Mouse (Mus musculus) MEL (cell line): ENCODE results near the gene Best1. TPM values are rescaled to one million over a fixed set of nuclear protein-coding genes. Genes with fewer than 3 reads are reported as not detected.

Experiments used
- DNase-seq: peaks from one replicate; pipeline ENCODE4 v3.0.0; 2011; ENCODE audit warnings: low read depth, low spot score
- H3K27ac ChIP-seq: 2 replicates; pipeline ENCODE4 v1.5.1; 2012; ENCODE audit warnings: low read depth, mild to moderate bottlenecking, control low read depth, low read length, moderate library complexity; ENCODE audit not compliant: control insufficient read depth
- H3K27me3 ChIP-seq, 2 experiments: fragments of 150-350 bp in 1 of 2; sonication (generic) in 1 of 2; 2 replicates each; pipeline ENCODE4 v1.6.1; 2012; ENCODE audit warnings: low read length in 2 of 2, mild to moderate bottlenecking in 2 of 2, improper control_type of control experiment in 1 of 2, moderate library complexity in 1 of 2; ENCODE audit not compliant: insufficient read depth in 2 of 2, control insufficient read depth in 1 of 2
- H3K36me3 ChIP-seq, 2 experiments: 2 replicates each; pipeline ENCODE4 v1.6.1; 2012 to 2014; ENCODE audit warnings: low read length in 2 of 2, improper control_type of control experiment in 1 of 2, inconsistent platforms in 1 of 2, mild to moderate bottlenecking in 1 of 2; ENCODE audit not compliant: insufficient read depth in 2 of 2, control insufficient read depth in 1 of 2
- H3K4me1 ChIP-seq, 2 experiments: fragments of 150-350 bp in 1 of 2; sonication (generic) in 1 of 2; 2 replicates each; pipeline ENCODE4 v1.6.1; 2012; ENCODE audit warnings: low read length in 2 of 2, improper control_type of control experiment in 1 of 2, mild to moderate bottlenecking in 1 of 2; ENCODE audit not compliant: insufficient read depth in 2 of 2, control insufficient read depth in 1 of 2
- H3K4me3 ChIP-seq, 2 experiments: fragments of 150-350 bp in 1 of 2; sonication (generic) in 1 of 2; 2 replicates each; pipeline ENCODE4 v1.5.1; 2012; ENCODE audit warnings: low read depth in 2 of 2, low read length in 2 of 2, mild to moderate bottlenecking in 2 of 2, moderate library complexity in 2 of 2, control low read depth in 1 of 2, improper control_type of control experiment in 1 of 2; ENCODE audit not compliant: control insufficient read depth in 1 of 2, insufficient read depth in 1 of 2
- H3K79me2 ChIP-seq: 2 replicates; pipeline ENCODE4 v1.6.1; 2012; ENCODE audit warnings: mild to moderate bottlenecking, low read length, moderate library complexity; ENCODE audit not compliant: control insufficient read depth, poor library complexity, insufficient read depth
- H3K9ac ChIP-seq: 2 replicates; pipeline ENCODE4 v1.6.1; 2012; ENCODE audit warnings: low read depth, mild to moderate bottlenecking, control low read depth, low read length, moderate library complexity; ENCODE audit not compliant: control insufficient read depth, poor library complexity, severe bottlenecking
- H3K9me3 ChIP-seq: fragments of 150-350 bp; sonication (generic); replicated peaks from 2 replicates; pipeline ENCODE4 v1.6.1; 2012; ENCODE audit warnings: mild to moderate bottlenecking, low read length, improper control_type of control experiment, moderate library complexity; ENCODE audit not compliant: insufficient read depth
- BHLHE40 ChIP-seq: IDR thresholded peaks from 2 replicates; pipeline ENCODE4 v1.6.1; 2012; ENCODE audit warnings: low read depth, mild to moderate bottlenecking, inconsistent platforms, low read length, improper control_type of control experiment, borderline replicate concordance
- CHD1 ChIP-seq: IDR thresholded peaks from 2 replicates; pipeline ENCODE4 v1.6.1; 2012; ENCODE audit warnings: low read depth, mild to moderate bottlenecking, inconsistent platforms, low read length, improper control_type of control experiment
- CHD2 ChIP-seq: IDR thresholded peaks from 2 replicates; pipeline ENCODE4 v1.6.1; 2011; ENCODE audit warnings: low read length, improper control_type of control experiment
- CTCF ChIP-seq, 3 experiments: IDR thresholded peaks in 2 of 3; conservative IDR thresholded peaks in 1 of 3; 2 replicates each; pipeline ENCODE4 v1.5.1; 2011 to 2012; ENCODE audit warnings: low read length in 3 of 3, low read depth in 2 of 3, mild to moderate bottlenecking in 2 of 3, improper control_type of control experiment in 1 of 3, inconsistent platforms in 1 of 3, mixed read lengths in 1 of 3, moderate library complexity in 1 of 3; ENCODE audit not compliant: control insufficient read depth in 1 of 3, insufficient read depth in 1 of 3, poor library complexity in 1 of 3, severe bottlenecking in 1 of 3
- E2F4 ChIP-seq: IDR thresholded peaks from 2 replicates; pipeline ENCODE4 v1.6.1; 2011; ENCODE audit warnings: low read depth, low read length, improper control_type of control experiment, borderline replicate concordance
- ELF1 ChIP-seq: IDR thresholded peaks from 2 replicates; pipeline ENCODE4 v1.6.1; 2014; ENCODE audit warnings: low read depth, mild to moderate bottlenecking, inconsistent platforms, low read length, improper control_type of control experiment, moderate library complexity
- EP300 ChIP-seq, 2 experiments: IDR thresholded peaks; 2 replicates each; pipeline ENCODE4 v1.6.1; 2011; ENCODE audit warnings: improper control_type of control experiment in 2 of 2, low read length in 2 of 2, low read depth in 1 of 2, mild to moderate bottlenecking in 1 of 2
- ETS1 ChIP-seq: IDR thresholded peaks from 2 replicates; pipeline ENCODE4 v1.6.1; 2012; ENCODE audit warnings: low read depth, mild to moderate bottlenecking, inconsistent platforms, low read length, improper control_type of control experiment, moderate library complexity
- GABPA ChIP-seq: IDR thresholded peaks from 2 replicates; pipeline ENCODE4 v1.6.1; 2012; ENCODE audit warnings: low read depth, mild to moderate bottlenecking, inconsistent platforms, low read length, improper control_type of control experiment, moderate library complexity
- HCFC1 ChIP-seq: IDR thresholded peaks from 2 replicates; pipeline ENCODE4 v1.6.1; 2012; ENCODE audit warnings: low read depth, mild to moderate bottlenecking, inconsistent platforms, low read length, improper control_type of control experiment, moderate library complexity
- JUND ChIP-seq: IDR thresholded peaks from 2 replicates; pipeline ENCODE4 v1.6.1; 2011; ENCODE audit warnings: low read depth, mild to moderate bottlenecking, improper control_type of control experiment, low read length
- KAT2A ChIP-seq: conservative IDR thresholded peaks from 2 replicates; pipeline ENCODE4 v1.6.1; 2012; ENCODE audit warnings: low read depth, low read length, improper control_type of control experiment, inconsistent platforms
- MAFK ChIP-seq: IDR thresholded peaks from 2 replicates; pipeline ENCODE4 v1.6.1; 2011; ENCODE audit warnings: low read depth, mild to moderate bottlenecking, low read length, improper control_type of control experiment, borderline replicate concordance
- MAZ ChIP-seq: IDR thresholded peaks from 2 replicates; pipeline ENCODE4 v1.6.1; 2012; ENCODE audit warnings: low read depth, mild to moderate bottlenecking, inconsistent platforms, low read length, improper control_type of control experiment
- MEF2A ChIP-seq: IDR thresholded peaks from 2 replicates; pipeline ENCODE4 v1.6.1; 2014; ENCODE audit warnings: low read depth, mild to moderate bottlenecking, inconsistent platforms, low read length, improper control_type of control experiment; ENCODE audit not compliant: poor library complexity, insufficient replicate concordance, severe bottlenecking; ENCODE audit errors: extremely low read depth
- MXI1 ChIP-seq: IDR thresholded peaks from 2 replicates; pipeline ENCODE4 v1.6.1; 2011; ENCODE audit warnings: mild to moderate bottlenecking, low read depth, low read length, improper control_type of control experiment
- MYB ChIP-seq: IDR thresholded peaks from 2 replicates; pipeline ENCODE4 v1.6.1; 2011; ENCODE audit warnings: mild to moderate bottlenecking, low read depth, low read length, improper control_type of control experiment
- MYC ChIP-seq: IDR thresholded peaks from 2 replicates; pipeline ENCODE4 v1.6.1; 2011; ENCODE audit warnings: low read depth, mild to moderate bottlenecking, low read length, improper control_type of control experiment, moderate library complexity
- NELFE ChIP-seq: IDR thresholded peaks from 2 replicates; pipeline ENCODE4 v1.6.1; 2011; ENCODE audit warnings: low read depth, low read length, improper control_type of control experiment
- NRF1 ChIP-seq: IDR thresholded peaks from 2 replicates; pipeline ENCODE4 v1.6.1; 2014; ENCODE audit warnings: low read depth, mild to moderate bottlenecking, inconsistent platforms, low read length, improper control_type of control experiment, moderate library complexity; ENCODE audit not compliant: poor library complexity, insufficient read depth, severe bottlenecking
- POLR2AphosphoS2 ChIP-seq: IDR thresholded peaks from 2 replicates; pipeline ENCODE4 v1.6.1; 2011; ENCODE audit warnings: low read length, improper control_type of control experiment
- RCOR1 ChIP-seq: IDR thresholded peaks from 2 replicates; pipeline ENCODE4 v1.6.1; 2012; ENCODE audit warnings: low read depth, mild to moderate bottlenecking, inconsistent platforms, low read length, improper control_type of control experiment
- SIN3A ChIP-seq: IDR thresholded peaks from 2 replicates; pipeline ENCODE4 v1.6.1; 2012; ENCODE audit warnings: low read length, improper control_type of control experiment, inconsistent platforms
- TAL1 ChIP-seq: IDR thresholded peaks from 2 replicates; pipeline ENCODE4 v1.6.1; 2012; ENCODE audit warnings: mild to moderate bottlenecking, inconsistent platforms, low read length, moderate library complexity, mixed read lengths
- TBP ChIP-seq: IDR thresholded peaks from 2 replicates; pipeline ENCODE4 v1.8.0; 2011; ENCODE audit warnings: low read depth, low read length, improper control_type of control experiment
- USF1 ChIP-seq: IDR thresholded peaks from 2 replicates; pipeline ENCODE4 v1.6.1; 2014; ENCODE audit warnings: low read depth, mild to moderate bottlenecking, inconsistent platforms, low read length, improper control_type of control experiment, moderate library complexity
- USF2 ChIP-seq, 2 experiments: IDR thresholded peaks; 2 replicates each; pipeline ENCODE4 v1.6.1; 2011 to 2012; ENCODE audit warnings: improper control_type of control experiment in 2 of 2, low read length in 2 of 2, borderline replicate concordance in 1 of 2, inconsistent platforms in 1 of 2, low read depth in 1 of 2, mild to moderate bottlenecking in 1 of 2; ENCODE audit not compliant: insufficient read depth in 1 of 2
- ZC3H11A ChIP-seq: IDR thresholded peaks from 2 replicates; pipeline ENCODE4 v1.6.1; 2012; ENCODE audit warnings: low read depth, mild to moderate bottlenecking, inconsistent platforms, low read length, improper control_type of control experiment
- ZMIZ1 ChIP-seq: IDR thresholded peaks from 2 replicates; pipeline ENCODE4 v1.6.1; 2012; ENCODE audit warnings: low read depth, mild to moderate bottlenecking, inconsistent platforms, low read length, improper control_type of control experiment, moderate library complexity
- polyA plus RNA-seq, 2 experiments: library from polyadenylated mRNA; stranded (reverse) in 1 of 2; unstranded in 1 of 2; fragments of >175 nt in 1 of 2; fragments of >200 nt in 1 of 2; gene quantifications; 2 replicates each; pipeline versions ENCODE4 v1.2.1 to v1.2.4; 2012; ENCODE audit warnings: low replicate concordance in 2 of 2, low read depth in 1 of 2; ENCODE audit not compliant: insufficient read length in 2 of 2, insufficient read depth in 1 of 2, missing spikeins in 1 of 2
- total RNA-seq: library from RNA; depleted of rRNA; stranded (reverse); fragments of 300-350 nt; gene quantifications from 2 replicates; pipeline ENCODE4 v1.2.3, GENCODE M21; 2012; rRNA removed

Best1 gene
- total and polyA plus RNA-seq, 3 experiments = 0.08 TPM; not detected in 2

DNA sequence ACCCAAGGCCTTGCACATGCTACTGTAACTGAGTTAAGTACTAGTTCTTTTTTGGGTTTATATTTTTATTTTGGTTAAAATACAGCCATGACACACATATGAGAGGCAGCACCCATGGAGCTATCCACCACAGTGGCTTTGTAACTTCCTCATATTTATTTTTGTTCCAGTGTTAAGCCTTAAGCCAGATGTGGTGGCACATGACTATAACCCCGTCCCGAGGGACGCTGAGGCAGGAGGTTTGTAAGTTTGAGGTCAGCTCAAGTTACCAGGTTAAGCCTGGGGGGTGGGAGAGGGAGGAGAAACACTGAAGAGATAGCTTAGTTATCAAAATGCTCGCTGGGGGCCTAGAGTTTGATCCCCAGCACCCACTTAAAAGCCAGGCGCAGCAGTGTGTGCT, 64.9 kb downstream of the Best1 start:
- 0 out of 2 replicates have a peak, but pooled peaks have one; percentile 23 for TF ChIP-seq SIN3A
- no peak for TF ChIP-seq NRF1
- no peak for TF ChIP-seq MEF2A
- TF ChIP-seq E2F4 = no peak
- TF ChIP-seq MYB = no peak
- TF ChIP-seq BHLHE40 = peak; percentile 71; the same call in 1 of the 2 replicates
- no peak for TF ChIP-seq POLR2AphosphoS2
- TF ChIP-seq CHD1 = no peak
- no peak for TF ChIP-seq TBP
- peak; percentile 59; the same call in 1 of the 2 replicates for TF ChIP-seq USF1
- no peak for TF ChIP-seq JUND
- TF ChIP-seq HCFC1 = no peak
- TF ChIP-seq ELF1 = no peak
- no peak for TF ChIP-seq CTCF (IDR thresholded peaks at IDR 0.05 in 2 of 3, conservative IDR thresholded peaks at IDR 0.05 in 1 of 3; ENCODE audit: control insufficient read depth in 1 of 3, insufficient read depth in 1 of 3, low read depth in 2 of 3, low read length in 3 of 3, poor library complexity in 1 of 3, severe bottlenecking in 1 of 3)
- TF ChIP-seq RCOR1 = no peak
- TF ChIP-seq ETS1 = no peak
- TF ChIP-seq KAT2A = no peak
- no peak for TF ChIP-seq ZC3H11A
- TF ChIP-seq NELFE = no peak
- TF ChIP-seq TAL1 = no peak
- TF ChIP-seq MAZ = no peak
- no peak; a peak in 1 of 4 replicates for TF ChIP-seq EP300 (IDR thresholded peaks at IDR 0.05; ENCODE audit: low read depth in 1 of 2, low read length in 2 of 2)
- no peak for TF ChIP-seq CHD2
- TF ChIP-seq MXI1 = peak; percentile 55
- TF ChIP-seq MYC = no peak
- no peak for TF ChIP-seq ZMIZ1
- no peak for TF ChIP-seq USF2 (IDR thresholded peaks at IDR 0.05; ENCODE audit: borderline replicate concordance in 1 of 2, insufficient read depth in 1 of 2, low read depth in 1 of 2, low read length in 2 of 2)
- no peak for TF ChIP-seq GABPA
- no peak for TF ChIP-seq MAFK
- peak; percentile 65 for DNase-seq
- Histone ChIP-seq H3K79me2 (no peaks in the 10 kb centered on the region), H3K9ac (peak overlapping the region; percentile 29; the same call in 1 of the 2 replicates), H3K4me1 (peaks cover 10 to 23% of the 10 kb centered on the region in 2 experiments), H3K27ac (no peak overlapping the region), H3K27me3 (no peaks in the 10 kb centered on the region), H3K36me3 (peaks cover 0 to 14% of the 10 kb centered on the region in 2 experiments; a peak in 2 of 4 replicates), H3K9me3 (no peaks in the 10 kb centered on the region), H3K4me3 (no peak overlapping the region)

Other genes starting within 250 kb of the Best1 start
- gene Scgb2a2, start 154.1 kb downstream of the Best1 start, total RNA-seq = not detected in 2 replicates
- gene Scgb2a2, start 154.1 kb downstream of the Best1 start, polyA plus RNA-seq = not detected
- gene Incenp, start 102.1 kb downstream of the Best1 start, total RNA-seq = 91.0 and 103 TPM in 2 replicates
- gene Incenp, start 102.1 kb downstream of the Best1 start, polyA plus RNA-seq = 100 to 1,000 TPM in 1 of 2 experiments, not detected in 1; 216 TPM
- 444 and 518 TPM in 2 replicates for gene Fth1, start 21.0 kb downstream of the Best1 start, total RNA-seq
- 1,000 to 10,000 TPM; 2,118 to 2,175 TPM for gene Fth1, start 21.0 kb downstream of the Best1 start, polyA plus RNA-seq
- 0.52 and 1.0 TPM in 2 replicates for gene Rab3il1, start within 50 bp of the Best1 start, total RNA-seq
- gene Rab3il1, start within 50 bp of the Best1 start, polyA plus RNA-seq = 1 to 10 TPM in 1 of 2 experiments, not detected in 1; 1.4 TPM
- 1.4 and 2.3 TPM in 2 replicates for gene Fads3, start 39.9 kb upstream of the Best1 start, total RNA-seq
- gene Fads3, start 39.9 kb upstream of the Best1 start, polyA plus RNA-seq = 10 to 100 TPM in 1 of 2 experiments, not detected in 1; 11.2 TPM
- gene Fads2, start 100.1 kb upstream of the Best1 start, total RNA-seq = 55.2 and 64.0 TPM in 2 replicates
- gene Fads2, start 100.1 kb upstream of the Best1 start, polyA plus RNA-seq = 100 to 1,000 TPM in 1 of 2 experiments, not detected in 1; 119 TPM
- 36.7 and 38.1 TPM in 2 replicates for gene Fads1, start 181.3 kb upstream of the Best1 start, total RNA-seq
- gene Fads1, start 181.3 kb upstream of the Best1 start, polyA plus RNA-seq = 10 to 100 TPM in 1 of 2 experiments, not detected in 1; 69.7 TPM
- 322 and 354 TPM in 2 replicates for gene Tmem258, start 202.4 kb upstream of the Best1 start, total RNA-seq
- gene Tmem258, start 202.4 kb upstream of the Best1 start, polyA plus RNA-seq = 100 to 1,000 TPM in 1 of 2 experiments, not detected in 1; 337 TPM
- gene Fen1, start 202.5 kb upstream of the Best1 start, total RNA-seq = 160 and 189 TPM in 2 replicates
- gene Fen1, start 202.5 kb upstream of the Best1 start, polyA plus RNA-seq = 100 to 1,000 TPM in 1 of 2 experiments, not detected in 1; 145 TPM
- 0.20 and 0.23 TPM in 2 replicates for gene Myrf, start 239.1 kb upstream of the Best1 start, total RNA-seq
- gene Myrf, start 239.1 kb upstream of the Best1 start, polyA plus RNA-seq = 1 to 10 TPM in 1 of 2 experiments, not detected in 1; 2.7 TPM